Mouse (Mus musculus) lung, adult 2 months (tissue): Measurements from ENCODE around the gene Atp10a.

Source experiments
- CTCF ChIP-seq: fragments of 200-500 bp; IDR thresholded peaks from 2 replicates; pipeline ENCODE4 v1.5.1; 2011; ENCODE audit warnings: mild to moderate bottlenecking, low read length, control low read depth; ENCODE audit not compliant: insufficient read depth
- POLR2A ChIP-seq: fragments of 200-500 bp; IDR thresholded peaks from 2 replicates; pipeline ENCODE4 v1.6.1; 2011; ENCODE audit warnings: low read depth, mild to moderate bottlenecking, control low read depth, low read length, borderline replicate concordance; ENCODE audit errors: extremely low read depth

DNA sequence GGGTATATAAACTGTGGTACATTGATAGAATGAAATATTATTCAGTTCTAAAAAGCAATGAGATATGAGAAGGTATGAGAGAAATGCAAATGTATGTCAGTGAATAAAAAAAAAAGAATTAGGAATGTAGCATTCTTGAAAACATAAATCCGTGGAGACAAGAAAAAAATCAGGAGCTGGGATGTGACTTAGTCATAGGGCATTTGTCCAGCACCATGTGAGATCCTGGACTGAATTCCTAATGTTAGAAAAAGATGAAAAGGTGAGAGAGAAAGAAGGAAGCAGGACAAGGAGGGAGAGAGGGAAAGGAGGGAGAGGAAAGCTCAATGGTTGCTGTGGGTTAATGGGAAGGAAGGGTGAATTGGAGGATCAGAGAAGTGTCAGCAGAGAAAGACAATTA is 28.6 kb upstream of the Atp10a start:
- no peak for TF ChIP-seq CTCF
- TF ChIP-seq POLR2A = no peak
